Mouse (Mus musculus) megakaryocyte progenitor cell, adult 5-6 weeks (primary cell): ENCODE results near the gene Trpv4. TPM values are rescaled to one million over a fixed set of nuclear protein-coding genes. Genes with fewer than 3 reads are reported as not detected.

Experiments
- total RNA-seq, 2 experiments: library from RNA; stranded (forward) in 1 of 2; stranded (reverse) in 1 of 2; fragments of 157-497, 149-512 nt in 1 of 2; fragments of 200-1000 nt in 1 of 2; gene quantifications; 2 replicates each; pipeline versions ENCODE4 v1.2.3 to v1.2.4; 2015 to 2017

Trpv4 gene
- total RNA-seq, 2 experiments from 2014 or later: 0.25 TPM; not detected in 1

Other genes with a start within 250 kb of the Trpv4 start
- 5.6 and 8.2 TPM in 2 replicates for gene Mmab, start 214.4 kb downstream of the Trpv4 start, total RNA-seq (2015)
- 14.4 and 20.6 TPM in 2 replicates for gene Mmab, start 214.4 kb downstream of the Trpv4 start, total RNA-seq (2017)
- gene Mvk, start 214.2 kb downstream of the Trpv4 start, total RNA-seq (2015): 3.2 and 7.0 TPM in 2 replicates
- 8.1 and 8.6 TPM in 2 replicates for gene Mvk, start 214.2 kb downstream of the Trpv4 start, total RNA-seq (2017)
- 0.47 and 0.88 TPM in 2 replicates for gene Fam222a, start 90.4 kb downstream of the Trpv4 start, total RNA-seq (2015)
- 0.04 TPM in 1 of 2 replicates, not detected in the other for gene Fam222a, start 90.4 kb downstream of the Trpv4 start, total RNA-seq (2017)
- 94.3 and 101 TPM in 2 replicates for gene Gltp, start 32.6 kb upstream of the Trpv4 start, total RNA-seq (2015)
- gene Gltp, start 32.6 kb upstream of the Trpv4 start, total RNA-seq (2017): 46.1 and 48.6 TPM in 2 replicates
- gene Tchp, start 49.3 kb upstream of the Trpv4 start, total RNA-seq (2015): 4.9 and 5.4 TPM in 2 replicates
- gene Tchp, start 49.3 kb upstream of the Trpv4 start, total RNA-seq (2017): 10.0 and 10.2 TPM in 2 replicates
- 264 and 290 TPM in 2 replicates for gene Ankrd13a, start 116.3 kb upstream of the Trpv4 start, total RNA-seq (2015)
- gene Ankrd13a, start 116.3 kb upstream of the Trpv4 start, total RNA-seq (2017): 298 and 323 TPM in 2 replicates
- gene Git2, start 117.1 kb upstream of the Trpv4 start, total RNA-seq (2015): 84.7 and 88.9 TPM in 2 replicates
- 73.6 and 81.1 TPM in 2 replicates for gene Git2, start 117.1 kb upstream of the Trpv4 start, total RNA-seq (2017)
- gene 1500011B03Rik, start 165.0 kb upstream of the Trpv4 start, total RNA-seq (2015): 61.6 and 65.6 TPM in 2 replicates
- 35.0 and 36.2 TPM in 2 replicates for gene 1500011B03Rik, start 165.0 kb upstream of the Trpv4 start, total RNA-seq (2017)
- 0.07 and 0.17 TPM in 2 replicates for gene 4930519G04Rik, start 195.2 kb upstream of the Trpv4 start, total RNA-seq (2015)
- gene 4930519G04Rik, start 195.2 kb upstream of the Trpv4 start, total RNA-seq (2017): 0.08 TPM in 1 of 2 replicates, not detected in the other
- not detected in 2 replicates for gene Gm9936, start 200.3 kb upstream of the Trpv4 start, total RNA-seq (2015)
- not detected in 2 replicates for gene Gm9936, start 200.3 kb upstream of the Trpv4 start, total RNA-seq (2017)
- gene Oasl2, start 238.5 kb upstream of the Trpv4 start, total RNA-seq (2015): 2.9 and 10.3 TPM in 2 replicates
- gene Oasl2, start 238.5 kb upstream of the Trpv4 start, total RNA-seq (2017): 2.5 and 5.6 TPM in 2 replicates